Mouse (Mus musculus) left cerebral cortex, postnatal 36 days (tissue): ENCODE results near the gene Milr1. TPM values are rescaled to one million over a fixed set of nuclear protein-coding genes. Genes with fewer than 3 reads are reported as not detected.
"Not testable (repeated sequence)": the region's sequence is repeated elsewhere in the genome, so short reads cannot be mapped to it uniquely, and the experiment has no call there.

Experiments
- DNase-seq, 2 experiments: peaks; one replicate each; pipeline ENCODE4 v3.0.0; 2021 to 2022; ENCODE audit warnings: low spot score in 2 of 2, mixed read lengths in 1 of 2
- intact Hi-C: fragments of 180-260 bp; cut with DNase I; formaldehyde crosslinking; loops from one replicate; pipeline ENCODE4 v1.15.1; 2025
- total RNA-seq, 2 experiments: library from RNA; stranded (reverse); gene quantifications; 2 replicates each; pipeline ENCODE4 v1.2.3; 2021

Milr1 gene
- total RNA-seq: under 1 TPM in 1 of 2 experiments, not detected in 1; 0.25 TPM

DNA sequence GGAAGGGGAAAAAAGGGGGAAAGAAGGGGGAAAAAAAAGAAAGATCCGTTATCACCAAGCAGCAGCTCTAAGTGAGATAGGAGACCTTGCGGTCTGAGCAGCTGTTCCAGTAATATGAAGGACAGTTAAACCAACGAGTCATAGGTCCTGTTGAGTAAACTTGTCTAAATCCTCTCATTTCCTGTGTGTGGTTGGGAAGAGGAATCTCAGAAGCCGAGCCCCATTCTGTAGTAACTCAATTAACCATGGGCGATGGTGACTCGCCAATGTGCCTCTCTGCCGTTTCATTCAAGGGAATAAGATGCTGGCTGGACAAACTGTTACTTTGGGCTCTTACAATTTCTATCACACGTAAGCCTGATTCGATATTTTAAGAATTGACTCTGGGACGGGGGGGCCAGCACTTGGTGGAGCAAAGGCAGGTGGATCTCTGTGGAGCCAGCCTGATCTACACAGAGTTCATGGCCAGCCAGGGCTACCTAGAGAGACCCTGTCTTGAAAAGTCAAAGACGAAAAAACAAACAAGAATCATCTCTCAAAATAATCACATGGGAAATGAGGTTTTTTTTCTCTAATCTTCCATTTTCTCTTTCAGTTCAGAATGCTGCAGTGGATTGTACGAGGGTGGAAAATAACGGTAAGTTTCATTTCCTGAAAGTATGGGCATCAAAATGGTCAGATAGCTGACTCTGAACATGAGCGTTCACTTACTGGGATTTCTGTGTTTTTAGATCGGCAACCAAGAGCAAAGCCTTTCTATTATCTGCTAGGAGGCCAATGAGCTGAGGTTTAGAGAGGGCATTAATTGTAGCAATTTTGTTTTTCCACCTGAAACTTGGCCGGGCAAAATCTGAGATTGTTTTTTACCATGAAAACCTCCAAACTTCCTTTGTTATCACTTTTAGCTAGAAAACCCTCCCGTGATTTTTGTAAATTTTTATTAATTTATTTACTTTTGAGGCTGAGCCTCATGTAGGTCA is at the start of gene Milr1:
TSS of gene Milr1 (plus strand) at position 188 of the 980 bp plus-strand sequence.
- intact Hi-C loops: no loop called here
- no peak for DNase-seq

DNA sequence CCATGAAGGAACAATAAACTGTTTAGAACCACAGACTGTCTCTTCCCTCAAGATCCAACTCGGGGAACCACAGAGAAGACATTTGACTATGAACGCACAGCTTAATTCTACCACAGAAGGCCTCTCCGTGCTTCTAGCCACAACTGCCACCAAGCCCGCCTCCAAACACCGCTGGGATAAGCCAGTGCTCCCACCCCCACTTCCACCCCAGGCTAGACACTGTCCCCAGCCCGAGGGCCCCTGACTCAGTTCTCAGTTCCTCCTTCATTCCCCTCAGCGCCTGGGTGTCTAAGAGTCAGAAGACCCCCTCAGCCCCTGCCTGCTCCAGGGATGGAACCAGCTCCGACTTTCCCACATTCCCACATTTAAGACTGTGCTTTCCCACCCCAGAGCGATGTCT is 49.4 kb upstream of the Milr1 start:
- no peak for DNase-seq
- intact Hi-C loops: no loop called here

- intact Hi-C loops: no loop called here
- no peak for DNase-seq
Measured at GRCm38 (mm10) chr11:106702584-106702983, 48.4 kb upstream of the Milr1 start.

GRCm38 (mm10) chr11:106703931-106704330 is 47.1 kb upstream of the Milr1 start:
- intact Hi-C loops: no loop called here
- DNase-seq: no peak

- intact Hi-C loops: no loop called here
Measured at GRCm38 (mm10) chr11:106704399-106705111, 46.5 kb upstream of the Milr1 start.

GRCm38 (mm10) chr11:106706212-106706611 is 44.8 kb upstream of the Milr1 start:
- DNase-seq: no peak
- intact Hi-C loops: no loop called here

More at GRCm38 (mm10) chr11:106704399-106705111, 46.5 kb upstream of the Milr1 start:
- no peak for DNase-seq

DNA sequence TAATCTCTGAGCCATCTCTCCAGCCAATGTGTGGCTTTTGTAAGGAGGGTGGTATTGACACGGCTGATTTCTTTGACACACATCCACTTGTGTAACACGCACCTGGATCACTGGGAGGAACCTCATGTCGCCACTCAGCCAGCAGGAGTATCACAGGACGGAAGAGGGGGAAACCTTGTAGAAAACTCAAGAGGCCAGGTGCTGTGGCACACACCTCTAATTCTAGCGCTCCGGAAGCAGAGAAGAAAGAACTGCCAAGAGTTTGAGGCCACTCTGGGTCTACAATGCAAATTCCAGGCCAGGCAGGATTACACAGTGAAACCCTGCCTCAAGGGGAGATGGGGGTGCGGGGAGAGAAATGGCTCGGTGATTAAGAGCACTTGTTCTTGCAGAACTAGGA is 43.9 kb upstream of the Milr1 start:
- intact Hi-C loops: no loop called here
- DNase-seq: no peak

DNA sequence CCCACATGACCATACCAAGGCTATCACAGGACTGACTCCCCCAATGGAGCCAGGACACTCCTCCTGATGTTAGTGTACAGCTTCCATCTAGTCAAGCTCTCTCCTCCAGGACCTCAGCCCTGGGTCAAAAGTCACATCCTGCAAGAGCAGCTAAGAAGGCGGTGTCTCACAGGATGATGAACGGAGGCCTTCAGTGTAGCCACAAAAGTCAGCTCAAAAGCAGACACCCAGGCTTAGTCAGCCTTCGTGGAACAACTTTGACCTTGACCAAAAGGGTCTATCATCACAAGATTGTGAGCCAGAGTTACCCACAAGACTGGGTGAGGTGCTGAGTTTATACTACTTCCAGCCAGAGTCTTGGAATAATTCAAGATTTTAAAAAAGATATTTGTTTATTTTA is 43.2 kb upstream of the Milr1 start:
- intact Hi-C loops: no loop called here
- no peak for DNase-seq

- DNase-seq: no peak
- intact Hi-C loops: no loop called here
Measured at GRCm38 (mm10) chr11:106709227-106709985, 41.6 kb upstream of the Milr1 start.

DNA sequence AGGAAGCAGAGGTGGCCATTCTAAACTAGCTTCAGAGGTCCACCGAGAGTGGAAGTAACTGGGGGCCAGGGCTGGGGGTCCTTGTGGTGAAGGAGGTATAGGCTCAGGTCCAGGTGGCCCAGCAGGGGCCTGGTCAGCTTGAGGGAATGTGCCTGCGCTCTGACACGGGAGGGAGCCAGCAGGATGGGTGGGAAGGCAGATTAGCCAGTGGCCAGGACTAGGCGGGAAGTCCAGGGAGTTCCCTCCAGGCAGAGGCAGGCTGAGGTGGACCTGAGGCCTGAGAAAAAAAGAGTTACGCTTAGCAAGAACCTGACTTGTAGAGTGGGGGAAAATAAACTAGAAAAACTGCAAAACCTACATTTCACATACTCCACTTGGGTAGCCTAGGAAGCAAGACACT is 40.2 kb upstream of the Milr1 start:
- intact Hi-C loops: no loop called here
- DNase-seq: no peak

DNA sequence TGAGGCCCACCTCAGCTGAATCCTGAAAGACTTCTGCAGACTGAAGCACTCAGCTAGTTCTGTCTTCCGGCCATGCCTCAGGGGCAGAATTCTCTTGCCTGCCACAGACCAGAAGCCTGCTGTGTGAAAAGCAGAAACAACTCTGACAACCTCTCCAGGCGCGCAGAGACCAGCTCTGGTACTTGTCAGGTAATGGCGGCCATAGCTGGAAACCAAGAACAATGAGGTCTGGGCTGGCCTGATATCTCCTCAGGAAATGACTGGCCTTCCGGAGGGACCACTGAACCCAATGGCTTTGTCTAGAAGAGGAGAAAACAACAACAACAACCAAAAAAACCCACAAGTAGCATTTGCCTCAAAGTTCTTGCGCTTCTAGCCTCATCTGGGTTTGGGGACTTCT is 36.0 kb upstream of the Milr1 start:
- DNase-seq: no peak
- intact Hi-C loops: no loop called here

DNA sequence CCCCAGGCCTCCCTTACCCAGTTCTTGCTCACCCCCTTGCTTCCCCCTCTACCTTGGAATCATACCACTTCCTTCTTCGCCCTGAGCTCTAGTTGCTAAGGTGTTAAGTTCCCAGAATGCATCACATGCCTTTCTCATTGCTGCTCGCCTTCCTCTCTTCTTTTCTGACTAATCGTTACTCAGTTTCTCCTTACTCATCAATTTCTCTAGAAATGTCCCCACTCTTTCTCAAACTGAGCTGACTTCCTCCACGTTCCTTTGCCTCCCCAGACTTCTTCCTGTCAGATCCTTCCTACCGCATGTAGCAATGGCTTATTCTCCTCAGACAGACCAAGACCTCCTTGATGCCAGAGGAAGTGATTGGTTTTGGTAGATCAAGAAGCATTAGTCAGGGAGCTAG is 34.5 kb upstream of the Milr1 start:
- intact Hi-C loops: no loop called here

DNA sequence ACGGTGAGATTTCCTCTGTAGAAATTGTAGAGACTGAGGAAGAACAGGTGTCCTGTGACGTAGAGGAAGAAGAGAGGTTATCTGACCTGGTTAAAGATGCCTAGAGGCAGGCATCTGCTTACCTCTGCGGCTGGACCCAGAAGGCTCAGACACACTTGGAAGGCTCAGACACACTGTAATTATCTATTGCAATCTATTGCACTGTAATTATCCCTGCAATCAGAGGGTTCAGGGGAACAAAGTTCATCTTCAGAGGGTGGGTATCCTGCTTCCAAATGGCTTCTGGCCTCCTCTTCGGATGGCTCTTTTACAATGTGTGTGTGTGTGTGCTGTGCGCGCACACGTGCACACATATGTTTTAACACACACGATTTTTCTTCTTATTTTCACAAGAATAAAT is 30.6 kb upstream of the Milr1 start:
- DNase-seq: no peak

More for the DNA sequence above, 34.5 kb upstream of the Milr1 start:
- no peak for DNase-seq

GRCm38 (mm10) chr11:106722831-106723361 is 28.1 kb upstream of the Milr1 start:
- intact Hi-C loops: no loop called here
- DNase-seq: no peak

More for the DNA sequence above, 30.6 kb upstream of the Milr1 start:
- intact Hi-C loops: no loop called here

DNA sequence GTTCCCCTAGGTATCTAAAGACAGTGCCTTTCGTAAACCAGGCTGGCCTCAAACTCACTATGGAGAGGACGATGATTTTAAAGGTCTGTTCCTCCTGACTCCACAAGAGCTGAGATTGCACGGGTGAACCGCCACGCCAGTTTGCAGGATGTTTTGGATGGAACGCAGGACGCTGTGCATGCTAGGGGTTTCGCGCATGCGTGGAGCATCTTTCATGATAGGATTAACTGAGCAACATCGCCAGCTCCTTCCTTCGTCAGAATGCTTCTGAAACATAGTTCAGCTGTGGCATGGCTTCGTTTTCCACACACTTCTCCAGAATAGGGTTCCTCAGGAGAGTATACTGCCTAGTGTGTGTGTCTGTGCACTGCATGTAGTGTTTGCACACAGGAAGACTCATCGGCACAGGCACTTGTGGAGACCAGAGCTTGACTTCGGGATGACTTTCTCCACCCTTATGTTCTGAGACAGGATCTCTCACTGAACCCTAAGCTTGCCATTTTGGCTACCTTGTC is 27.4 kb upstream of the Milr1 start:
- intact Hi-C loops: no loop called here
- no peak for DNase-seq

GRCm38 (mm10) chr11:106724176-106724915 is 26.7 kb upstream of the Milr1 start:
- intact Hi-C loops: no loop called here

DNA sequence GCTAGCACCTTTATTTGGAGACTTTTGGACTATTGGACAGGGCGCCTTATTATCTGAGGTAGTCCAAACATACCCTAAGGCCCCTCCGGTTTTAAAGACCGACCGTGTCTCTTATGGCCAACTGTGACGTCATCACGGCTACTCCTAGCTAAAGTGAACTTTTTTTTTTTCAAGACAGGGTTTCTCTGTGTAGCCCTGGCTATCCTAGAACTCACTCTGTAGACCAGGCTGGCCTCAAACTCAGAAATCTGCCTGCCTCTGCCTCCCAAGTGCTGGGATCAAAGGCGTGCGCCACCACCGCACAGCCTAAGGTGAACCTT is 26.1 kb upstream of the Milr1 start:
- DNase-seq, intact Hi-C loops: not testable (repeated sequence)

More at GRCm38 (mm10) chr11:106724176-106724915, 26.7 kb upstream of the Milr1 start:
- DNase-seq: no peak

GRCm38 (mm10) chr11:106727967-106728366 is 23.1 kb upstream of the Milr1 start:
- DNase-seq: no peak
- intact Hi-C loops: no loop called here
